Mouse (Mus musculus) ES-Bruce4 (cell line): ENCODE results near the gene Trim40.

Experiments used
- CTCF ChIP-seq: IDR thresholded peaks from one replicate; pipeline ENCODE4 v1.8.1; 2011; ENCODE audit warnings: low read depth, low read length
- EP300 ChIP-seq: IDR thresholded peaks from 2 replicates; pipeline ENCODE4 v1.6.1; 2011; ENCODE audit warnings: low read depth, low read length; ENCODE audit not compliant: insufficient read depth
- POLR2A ChIP-seq: IDR thresholded peaks from one replicate; pipeline ENCODE4 v1.8.1; 2011; ENCODE audit warnings: low read length; ENCODE audit not compliant: insufficient read depth

DNA sequence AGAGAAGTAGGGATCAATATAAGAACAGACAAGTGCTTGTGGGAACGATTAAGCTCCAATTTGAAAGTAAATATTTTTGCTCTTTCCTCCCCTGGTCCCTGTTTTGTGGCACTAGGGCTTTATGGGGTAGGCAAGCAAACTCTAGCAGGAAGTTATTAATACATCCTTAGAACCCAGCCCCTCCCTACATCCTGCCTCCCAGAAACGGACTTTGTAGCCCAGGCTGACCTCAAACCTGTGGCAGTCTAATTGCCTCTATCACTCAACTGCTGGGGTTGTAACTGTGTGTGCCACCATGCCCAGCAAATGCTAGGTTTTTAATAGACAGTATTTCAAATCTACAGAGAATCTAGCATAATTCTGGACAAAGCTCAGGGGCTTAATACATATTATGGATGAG is 28.2 kb downstream of the Trim40 start:
- no peak for TF ChIP-seq POLR2A
- TF ChIP-seq CTCF = no peak
- TF ChIP-seq EP300 = no peak
